Mouse (Mus musculus) cortical plate, adult 2 months (tissue): Measurements from ENCODE around the gene Fggy.

Experiments used
- CTCF ChIP-seq: fragments of 200-500 bp; IDR thresholded peaks from 2 replicates; pipeline ENCODE4 v1.5.1; 2011; ENCODE audit warnings: mild to moderate bottlenecking, control low read depth, low read length; ENCODE audit not compliant: insufficient read depth; ENCODE audit errors: extremely low read depth
- POLR2A ChIP-seq: fragments of 200-500 bp; IDR thresholded peaks from 2 replicates; pipeline ENCODE4 v1.6.1; 2011; ENCODE audit warnings: mild to moderate bottlenecking, low read length, control low read depth; ENCODE audit not compliant: insufficient read depth; ENCODE audit errors: extremely low read depth

DNA sequence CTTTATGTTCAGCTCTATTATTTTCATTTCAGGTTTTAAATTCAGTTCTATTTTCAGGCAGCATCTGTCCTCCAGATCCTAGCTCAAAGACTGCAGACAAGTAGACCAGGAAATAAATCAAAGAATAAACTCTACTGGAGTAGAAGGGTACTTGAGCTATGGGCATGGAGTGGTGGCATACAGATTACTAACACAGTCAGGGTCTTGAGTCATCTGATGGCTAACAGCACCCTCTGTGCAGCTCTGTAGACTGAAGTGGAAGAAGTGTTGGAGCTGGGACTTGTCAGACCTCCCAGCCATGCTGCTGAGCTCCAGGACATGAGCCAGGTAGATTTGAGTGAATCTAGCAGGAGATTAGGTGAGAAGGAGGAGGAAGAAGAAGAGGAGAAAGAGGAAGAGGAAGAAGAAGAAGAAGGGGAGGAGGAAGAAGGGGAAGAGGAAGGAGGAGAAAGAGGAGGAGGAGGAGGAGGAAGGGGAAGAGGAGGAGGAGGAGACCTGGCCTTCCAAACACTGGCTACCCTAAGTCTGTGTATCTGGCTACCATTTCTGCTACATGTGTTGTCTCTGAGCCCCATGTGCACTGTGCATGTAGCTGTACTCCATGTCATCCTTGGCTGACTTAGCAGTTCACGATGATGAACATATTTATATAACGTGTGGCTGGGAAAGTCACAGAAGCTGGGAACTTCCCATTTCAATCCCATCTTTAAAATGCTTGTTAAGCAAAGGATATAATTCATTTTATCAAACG lies 91.7 kb downstream of the Fggy start:
- TF ChIP-seq CTCF, result no peak
- TF ChIP-seq POLR2A, result no peak
